Mouse (Mus musculus) hindbrain, postnatal 0 days (tissue): ENCODE data around the gene Gja5. TPM values are rescaled to one million over a fixed set of nuclear protein-coding genes. Genes with fewer than 3 reads are reported as not detected.
A peak's percentile ranks its signal among the peaks of the same experiment; 100 is the strongest.

Experiments
- ATAC-seq: fragments of 200-750 bp; cut with Nextera tagmentation; 2 replicates; pipeline ENCODE4 v1.8.0; 2017; ENCODE audit warnings: mild to moderate bottlenecking, moderate TSS enrichment, moderate library complexity
- DNase-seq: peaks from one replicate; pipeline ENCODE4 v3.0.0-alpha.2; 2015; ENCODE audit warnings: low spot score
- H3K27ac ChIP-seq: fragments of 300-500 bp; sonication (generic); 2 replicates; pipeline ENCODE4 v1.5.1; 2014; ENCODE audit warnings: mild to moderate bottlenecking
- H3K27me3 ChIP-seq: fragments of 300-500 bp; sonication (generic); 2 replicates; pipeline ENCODE4 v1.6.1; 2014; ENCODE audit warnings: low read length, mixed read lengths; ENCODE audit not compliant: insufficient read depth
- H3K36me3 ChIP-seq: fragments of 300-500 bp; sonication (generic); 2 replicates; pipeline ENCODE4 v1.6.1; 2014; ENCODE audit warnings: low read length, mixed read lengths; ENCODE audit not compliant: insufficient read depth
- H3K4me1 ChIP-seq: fragments of 300-500 bp; sonication (generic); 2 replicates; pipeline ENCODE4 v1.6.1; 2014; ENCODE audit warnings: antibody characterized with exemption, low read length, mixed read lengths; ENCODE audit not compliant: insufficient read depth
- H3K4me2 ChIP-seq: fragments of 300-500 bp; sonication (generic); 2 replicates; pipeline ENCODE4 v1.6.1; 2014; ENCODE audit warnings: low read depth, mild to moderate bottlenecking, low read length, moderate library complexity, mixed read lengths
- H3K4me3 ChIP-seq: fragments of 300-500 bp; sonication (generic); 2 replicates; pipeline ENCODE4 v1.5.1; 2014; ENCODE audit warnings: low read length
- H3K9ac ChIP-seq: fragments of 300-500 bp; sonication (generic); replicated peaks from 2 replicates; pipeline ENCODE4 v1.6.1; 2014; ENCODE audit warnings: mild to moderate bottlenecking, low read length, moderate library complexity, mixed read lengths
- H3K9me3 ChIP-seq: fragments of 300-500 bp; sonication (generic); 2 replicates; pipeline ENCODE4 v1.6.1; 2016; ENCODE audit warnings: low read length, mixed read lengths
- CTCF ChIP-seq: IDR thresholded peaks from 2 replicates; pipeline ENCODE4 v1.5.1; 2016; ENCODE audit warnings: antibody characterized with exemption, control low read depth, low read depth
- WGBS: fragments of 180-500 bp; shearing (Covaris S2); extraction: QIAGEN DNeasy Blood & Tissue Kit; methylation state at CpG from one replicate; pipeline ENCODE4 v1.1.7; 2014; 5-methylcytosine and 5-hydroxymethylcytosine counted together
- polyA plus RNA-seq: library from polyadenylated mRNA; unstranded; fragments of >200 nt; fragmentation: Nextera tagmentation; extraction: Ambion mirVana; gene quantifications from 2 replicates; pipeline ENCODE4 v1.2.1, GENCODE M21; 2015
- total RNA-seq: library from RNA; depleted of rRNA; stranded (reverse); fragments of >200 nt; gene quantifications from 2 replicates; pipeline ENCODE4 v1.2.3, GENCODE M21; 2014

Gja5 gene
- total and polyA plus RNA-seq, 2 experiments from 2014 or later, result 1.2 to 2.6 TPM

DNA sequence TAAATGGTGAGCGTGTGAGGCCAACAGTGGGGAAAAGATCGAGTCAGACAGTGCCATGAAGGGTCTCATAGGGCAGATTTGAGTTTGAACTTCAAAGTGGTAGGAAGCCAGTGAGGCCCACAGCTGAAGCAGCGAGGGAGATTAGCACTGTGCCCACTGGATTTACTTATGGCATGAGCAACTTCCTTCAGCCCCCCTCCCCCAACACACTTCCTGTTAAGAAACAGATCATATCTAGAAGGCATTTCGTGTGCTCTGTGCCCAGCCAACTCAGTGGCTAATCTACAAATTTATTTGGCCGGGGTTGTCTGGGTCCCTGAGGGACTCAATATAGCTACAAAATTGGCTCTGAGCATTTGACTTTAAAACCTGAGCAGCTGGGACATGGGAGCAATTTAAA, 139.7 kb downstream of the Gja5 start:
- no peak overlapping the region for H3K4me2 ChIP-seq
- ATAC-seq (no peak), DNase-seq (no peak)
- H3K9ac ChIP-seq, result no peak overlapping the region
- WGBS, result 76% methylated on average over 5 of the region's 5 CpGs
- no peaks in the 10 kb centered on the region for H3K9me3 ChIP-seq
- H3K36me3 ChIP-seq, result no peaks in the 10 kb centered on the region
- no peaks in the 10 kb centered on the region for H3K4me1 ChIP-seq
- H3K4me3 ChIP-seq, result no peak overlapping the region
- no peak overlapping the region for H3K27ac ChIP-seq
- H3K27me3 ChIP-seq, result no peaks in the 10 kb centered on the region
- no peak for TF ChIP-seq CTCF

DNA sequence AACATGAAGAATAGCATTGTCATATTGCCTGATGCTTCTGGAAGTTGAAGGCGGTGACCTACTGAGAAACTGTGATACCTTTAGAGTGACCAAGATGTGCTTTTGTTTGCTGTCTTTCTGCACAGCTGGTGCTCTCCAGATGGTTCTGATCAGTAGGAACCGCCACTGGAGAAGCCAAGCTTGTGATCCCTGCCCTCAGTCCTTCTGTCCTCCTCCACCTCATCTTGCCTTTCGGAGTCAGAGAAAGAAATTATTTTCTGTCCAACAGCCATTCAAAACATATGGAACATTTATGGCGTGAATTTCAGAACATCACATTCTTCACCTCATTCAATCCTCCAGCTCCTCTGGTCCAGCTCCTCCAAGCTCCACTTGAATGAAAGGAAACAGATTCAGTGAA, 143.3 kb downstream of the Gja5 start:
- H3K4me1 ChIP-seq, result peaks cover 6% of the 10 kb centered on the region; the same call in 1 of the 2 replicates
- H3K9ac ChIP-seq, result no peak overlapping the region
- WGBS, result 92% methylated on average over 4 of the region's 4 CpGs
- no peak overlapping the region for H3K27ac ChIP-seq
- H3K9me3 ChIP-seq, result no peaks in the 10 kb centered on the region
- DNase-seq (no peak), ATAC-seq (no peak)
- H3K4me2 ChIP-seq, result no peak overlapping the region
- H3K4me3 ChIP-seq, result no peak overlapping the region
- H3K27me3 ChIP-seq, result no peaks in the 10 kb centered on the region
- no peak for TF ChIP-seq CTCF
- H3K36me3 ChIP-seq, result no peaks in the 10 kb centered on the region

DNA sequence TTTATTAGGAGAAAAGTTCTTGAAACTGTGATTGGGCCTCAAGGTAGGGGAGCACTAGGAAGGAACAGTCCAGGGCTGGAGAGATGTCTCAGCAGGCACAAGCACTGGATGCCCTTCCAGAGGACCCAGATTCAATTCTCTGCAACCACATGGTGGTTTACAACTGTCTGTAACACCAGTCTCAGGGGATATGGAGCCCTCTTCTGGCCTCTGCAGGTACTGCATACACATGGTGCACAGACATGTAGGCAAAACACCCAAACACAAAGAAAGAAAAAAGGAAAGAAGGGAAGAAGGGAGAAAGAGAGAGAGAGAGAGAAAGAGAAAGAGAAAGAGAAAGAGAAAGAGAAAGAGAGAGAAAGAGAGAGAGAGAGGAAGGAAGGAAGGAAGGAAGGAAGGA, 143.9 kb downstream of the Gja5 start:
- DNase-seq, result no peak
- Histone ChIP-seq H3K27ac (no peak overlapping the region), H3K9ac (no peak overlapping the region), H3K4me1 (peaks cover 6% of the 10 kb centered on the region; the same call in 1 of the 2 replicates), H3K4me2 (no peak overlapping the region), H3K27me3 (no peaks in the 10 kb centered on the region), H3K36me3 (no peaks in the 10 kb centered on the region), H3K9me3 (no peaks in the 10 kb centered on the region), H3K4me3 (no peak overlapping the region)
- no peak for ATAC-seq
- peak; percentile 43 for TF ChIP-seq CTCF

DNA sequence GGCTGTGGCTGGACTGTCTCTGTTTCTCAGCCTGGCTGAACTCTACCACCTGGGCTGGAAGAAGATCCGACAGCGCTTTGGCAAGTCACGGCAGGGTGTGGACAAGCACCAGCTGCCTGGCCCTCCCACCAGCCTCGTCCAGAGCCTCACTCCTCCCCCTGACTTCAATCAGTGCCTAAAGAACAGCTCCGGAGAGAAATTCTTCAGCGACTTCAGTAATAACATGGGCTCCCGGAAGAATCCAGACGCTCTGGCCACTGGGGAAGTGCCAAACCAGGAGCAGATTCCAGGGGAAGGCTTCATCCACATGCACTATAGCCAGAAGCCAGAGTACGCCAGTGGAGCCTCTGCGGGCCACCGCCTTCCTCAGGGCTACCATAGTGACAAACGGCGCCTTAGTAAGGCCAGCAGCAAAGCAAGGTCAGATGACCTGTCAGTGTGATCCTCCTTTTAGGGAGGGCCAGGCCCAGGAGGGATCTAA, 146.8 kb downstream of the Gja5 start:
- H3K9me3 ChIP-seq, result no peaks in the 10 kb centered on the region
- TF ChIP-seq CTCF, result no peak
- H3K27ac ChIP-seq, result no peak overlapping the region
- H3K4me3 ChIP-seq, result no peak overlapping the region
- DNase-seq (peak; percentile 7), ATAC-seq (peak; percentile 59)
- no peak overlapping the region for H3K9ac ChIP-seq
- H3K36me3 ChIP-seq, result no peaks in the 10 kb centered on the region
- H3K4me1 ChIP-seq, result peaks cover 6% of the 10 kb centered on the region; the same call in 1 of the 2 replicates
- no peaks in the 10 kb centered on the region for H3K27me3 ChIP-seq
- H3K4me2 ChIP-seq, result peak overlapping the region; percentile 8; the same call in 1 of the 2 replicates
- WGBS, result 34% methylated on average over 13 of the region's 13 CpGs

DNA sequence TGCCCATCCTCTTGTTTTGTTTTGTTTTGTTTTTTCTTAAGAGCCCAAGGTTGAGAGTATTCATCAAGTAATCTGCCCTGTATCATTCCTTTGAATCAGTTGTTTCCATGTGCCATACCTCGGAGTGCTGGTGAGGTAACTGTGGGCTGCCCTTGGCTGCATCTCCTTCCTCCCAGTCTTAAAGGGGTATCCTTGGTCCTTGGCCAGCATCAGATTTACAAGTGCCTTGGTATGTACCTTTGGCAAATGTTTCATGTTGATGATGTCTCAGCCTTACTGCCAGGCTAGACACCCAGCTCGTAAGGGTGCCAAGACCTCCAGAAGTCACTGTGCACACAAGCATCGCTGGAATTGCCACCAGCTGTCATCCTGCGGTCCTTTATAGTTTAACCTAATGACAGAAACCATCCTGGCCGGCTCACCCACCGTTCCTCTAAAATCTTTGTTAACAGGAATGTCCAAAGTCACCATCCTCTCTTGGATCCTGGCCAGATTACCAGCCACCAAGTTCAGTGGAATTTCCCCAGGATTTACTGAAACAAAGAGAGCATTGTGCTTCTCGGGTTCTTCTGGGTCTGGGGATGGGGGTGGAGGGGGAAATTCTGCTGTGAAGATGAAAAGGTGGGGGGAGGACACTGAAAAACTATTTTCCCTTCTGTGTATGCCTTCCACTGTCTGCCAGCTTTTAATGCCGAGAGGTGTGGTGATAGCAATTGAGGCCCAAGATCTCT, 147.7 kb downstream of the Gja5 start:
- no peak overlapping the region for H3K27ac ChIP-seq
- no peak overlapping the region for H3K9ac ChIP-seq
- TF ChIP-seq CTCF, result no peak
- H3K4me2 ChIP-seq, result no peak overlapping the region
- DNase-seq (peak; percentile 26), ATAC-seq (no peak)
- no peaks in the 10 kb centered on the region for H3K36me3 ChIP-seq
- H3K4me3 ChIP-seq, result no peak overlapping the region
- H3K4me1 ChIP-seq, result peaks cover 6% of the 10 kb centered on the region; the same call in 1 of the 2 replicates
- 34% methylated on average over 8 of the region's 8 CpGs for WGBS
- no peaks in the 10 kb centered on the region for H3K9me3 ChIP-seq
- H3K27me3 ChIP-seq, result no peaks in the 10 kb centered on the region

DNA sequence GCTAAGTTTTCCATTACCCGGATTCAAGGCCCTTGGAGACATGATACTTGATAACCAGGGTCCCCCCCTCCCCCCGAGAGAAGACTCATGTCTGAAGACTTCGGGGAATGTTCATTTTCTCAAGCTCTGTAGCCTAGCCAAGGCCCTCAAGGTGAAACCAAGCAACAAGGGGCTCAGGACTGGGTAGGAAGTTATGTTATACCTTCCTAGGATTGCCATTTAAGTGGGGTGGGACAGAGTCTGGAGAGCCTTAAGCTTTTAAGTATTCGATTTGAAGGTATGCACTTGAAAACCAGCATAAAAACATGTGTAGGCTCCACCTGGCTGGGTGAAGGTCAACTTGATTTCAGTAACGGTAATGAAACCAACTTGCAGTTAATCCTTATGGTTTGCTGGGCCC, 154.2 kb downstream of the Gja5 start:
- Histone ChIP-seq H3K4me3 (no peak overlapping the region), H3K4me1 (no peaks in the 10 kb centered on the region), H3K4me2 (no peak overlapping the region), H3K27me3 (no peaks in the 10 kb centered on the region), H3K9me3 (no peaks in the 10 kb centered on the region), H3K27ac (no peak overlapping the region), H3K9ac (no peak overlapping the region), H3K36me3 (no peaks in the 10 kb centered on the region)
- TF ChIP-seq CTCF, result no peak
- DNase-seq (no peak), ATAC-seq (no peak)
- WGBS, result 88% methylated on average over 5 of the region's 5 CpGs

DNA sequence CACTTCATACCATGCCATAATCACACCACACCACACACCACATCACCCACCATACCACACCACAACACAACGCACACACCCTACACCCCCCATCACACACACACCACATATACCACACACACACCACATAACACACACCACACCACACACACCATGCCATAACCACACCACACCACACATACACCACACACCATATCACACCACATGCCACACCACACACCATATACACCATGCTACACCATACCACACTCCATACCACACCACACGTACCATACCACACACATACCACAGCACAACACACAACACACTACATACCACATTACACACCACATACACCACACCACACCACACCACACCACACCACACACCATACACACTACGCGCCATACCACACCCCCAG, 155.6 kb downstream of the Gja5 start:
- WGBS, result 97% methylated on average over 4 of the region's 4 CpGs
- peak; percentile 35; the same call in 1 of the 2 replicates for ATAC-seq
- no peaks in the 10 kb centered on the region for H3K4me1 ChIP-seq

More for the DNA sequence above, 155.6 kb downstream of the Gja5 start:
- Histone ChIP-seq H3K4me3 (no peak overlapping the region), H3K27ac (no peak overlapping the region), H3K4me2 (no peak overlapping the region), H3K27me3 (no peaks in the 10 kb centered on the region), H3K36me3 (no peaks in the 10 kb centered on the region), H3K9ac (no peak overlapping the region), H3K9me3 (no peaks in the 10 kb centered on the region)
- no peak for TF ChIP-seq CTCF
- no peak for DNase-seq
